ENCODE assay signal across 7 mouse cellular contexts in genomic region chr3:97337306-97337705, GRCm38 (mm10). TPM values are rescaled to one million over a fixed set of nuclear protein-coding genes. Genes with fewer than 3 reads are reported as not detected.
DNase-seq lines count a peak whose midpoint lies in the region; ATAC-seq and TF ChIP-seq lines count a peak whose summit lies in the region.

No protein-coding gene starts in this region.

- no peak for TF ChIP-seq POLR2A in liver, adult 2 months (IDR thresholded peaks at IDR 0.05; ENCODE audit: extremely low read depth, insufficient read depth, low read length)

- H3K79me2 ChIP-seq in liver, adult 2 months (ENCODE audit: control insufficient read depth, insufficient read depth, low read length): no peaks in the 10 kb centered on the region

- no peak for TF ChIP-seq CTCF in liver, adult 2 months (IDR thresholded peaks at IDR 0.05; ENCODE audit: low read depth, low read length)

- WGBS in liver, adult 2 months: 10% methylated on average over 11 of the region's 11 CpGs
- WGBS in liver, embryonic 11.5 days: 47% methylated on average over 11 of the region's 11 CpGs
- WGBS in forebrain, embryonic 13.5 days: 44% methylated on average over 11 of the region's 11 CpGs

- no peaks in the 10 kb centered on the region for H3K36me3 ChIP-seq in liver, adult 2 months (ENCODE audit: control insufficient read depth, insufficient read depth, low read length)
- H3K36me3 ChIP-seq in liver, embryonic 11.5 days (ENCODE audit: control insufficient read depth, insufficient read depth, low read length): no peaks in the 10 kb centered on the region
- H3K36me3 ChIP-seq in forebrain, embryonic 13.5 days (ENCODE audit: poor library complexity, severe bottlenecking): no peaks in the 10 kb centered on the region

- no peaks in the 10 kb centered on the region for H3K27me3 ChIP-seq in liver, adult 2 months (ENCODE audit: control insufficient read depth, insufficient read depth, low read length)
- no peaks in the 10 kb centered on the region for H3K27me3 ChIP-seq in liver, embryonic 11.5 days (replicated peaks; ENCODE audit: control insufficient read depth, insufficient read depth, low read length)
- H3K27me3 ChIP-seq in forebrain, embryonic 13.5 days: no peaks in the 10 kb centered on the region

- no peak for ATAC-seq in liver, embryonic 11.5 days (replicated peaks; ENCODE audit: low FRiP score)
- no peak for ATAC-seq in forebrain, embryonic 13.5 days

- DNase-seq in liver, adult 2 months (ENCODE audit: extremely low read depth, low read depth, low spot score): peak; percentile 31
- no peak for DNase-seq in liver, embryonic 11.5 days (ENCODE audit: low spot score)
- DNase-seq in heart, adult 18-20 months: peak; percentile 48 to 49
- peak; percentile 57 for DNase-seq in kidney, postnatal 14 days
- peak; percentile 25 for DNase-seq in ovary, postnatal 10 days (ENCODE audit: low spot score)
- no peak for DNase-seq in yolk sac, embryonic 10.5 days (ENCODE audit: low spot score)

- H3K4me1 ChIP-seq in liver, adult 2 months (ENCODE audit: control insufficient read depth, insufficient read depth, low read length): no peaks in the 10 kb centered on the region
- no peaks in the 10 kb centered on the region for H3K4me1 ChIP-seq in liver, embryonic 11.5 days (replicated peaks; ENCODE audit: control insufficient read depth, insufficient read depth, low read length)
- peaks cover 28% of the 10 kb centered on the region for H3K4me1 ChIP-seq in forebrain, embryonic 13.5 days

- no peaks in the 10 kb centered on the region for H3K9me3 ChIP-seq in liver, embryonic 11.5 days (ENCODE audit: control insufficient read depth, low read length)
- H3K9me3 ChIP-seq in forebrain, embryonic 13.5 days (replicated peaks): no peaks in the 10 kb centered on the region

- H3K4me2 ChIP-seq in liver, embryonic 11.5 days: no peak overlapping the region
- H3K4me2 ChIP-seq in forebrain, embryonic 13.5 days: no peak overlapping the region

- no peak overlapping the region for H3K27ac ChIP-seq in liver, adult 2 months (replicated peaks; ENCODE audit: insufficient read depth, low read depth, low read length)
- no peak overlapping the region for H3K27ac ChIP-seq in liver, embryonic 11.5 days (ENCODE audit: low read depth, low read length)
- no peak overlapping the region for H3K27ac ChIP-seq in forebrain, embryonic 13.5 days

- no peak overlapping the region for H3K9ac ChIP-seq in liver, adult 2 months (ENCODE audit: low read depth, low read length)
- H3K9ac ChIP-seq in liver, embryonic 11.5 days (ENCODE audit: low read depth, low read length): no peak overlapping the region
- H3K9ac ChIP-seq in forebrain, embryonic 13.5 days: no peak overlapping the region

- H3K4me3 ChIP-seq in liver, adult 2 months (ENCODE audit: insufficient read depth, low read depth, low read length): no peak overlapping the region
- H3K4me3 ChIP-seq in liver, embryonic 11.5 days (ENCODE audit: low read depth, low read length): no peak overlapping the region
- no peak overlapping the region for H3K4me3 ChIP-seq in forebrain, embryonic 13.5 days

RNA-seq across cellular contexts. Expression of gene Bcl9, which starts 39.6 kb away (rescaled TPM):
- total RNA-seq in liver, adult 2 months (2014; rRNA removed): 1.0 and 2.3 TPM in 2 replicates
- polyA plus RNA-seq in liver, adult 2 months (2012; rRNA removed): 2.7 and 3.1 TPM in 2 replicates
- polyA plus RNA-seq in liver, embryonic 11.5 days (2014; fragmentation: Nextera tagmentation; extraction: Ambion mirVana): 17.9 and 21.3 TPM in 2 replicates
- total RNA-seq in heart, adult 18-20 months (2021): 10 to 100 TPM; 14.2 to 17.9 TPM
- 101 and 105 TPM in 2 replicates for polyA plus RNA-seq in forebrain, embryonic 13.5 days (2015; fragmentation: Nextera tagmentation; extraction: Ambion mirVana)

Comparison
In these comparisons a context has a peak if more than half of its experiments do, and no peak if none do; other contexts are left out.
1. DNase-seq: peak in liver, adult 2 months (single experiment), heart, adult 18-20 months (2 of 2), kidney, postnatal 14 days (single experiment) and ovary, postnatal 10 days (single experiment); none in liver, embryonic 11.5 days (single experiment) and yolk sac, embryonic 10.5 days (single experiment).